Mouse (Mus musculus) bone marrow, adult 2 months (tissue): ENCODE data around the gene Hyal1. TPM values are rescaled to one million over a fixed set of nuclear protein-coding genes. Genes with fewer than 3 reads are reported as not detected.

Experiments
- H3K27ac ChIP-seq: fragments of 200-500 bp; 2 replicates; pipeline ENCODE4 v1.5.1; 2012; ENCODE audit warnings: low read depth, mild to moderate bottlenecking, control low read depth, inconsistent platforms, low read length; ENCODE audit not compliant: control insufficient read depth, poor library complexity, insufficient read depth
- H3K4me1 ChIP-seq: fragments of 200-500 bp; 2 replicates; pipeline ENCODE4 v1.6.1; 2011; ENCODE audit warnings: low read length; ENCODE audit not compliant: control insufficient read depth, insufficient read depth
- H3K4me3 ChIP-seq: fragments of 200-500 bp; replicated peaks from 2 replicates; pipeline ENCODE3; 2011; ENCODE audit warnings: mild to moderate bottlenecking, low read depth, low read length, control low read depth; ENCODE audit not compliant: control insufficient read depth
- CTCF ChIP-seq: fragments of 200-500 bp; IDR thresholded peaks from 2 replicates; pipeline ENCODE4 v1.5.1; 2011; ENCODE audit warnings: low read length, control low read depth; ENCODE audit not compliant: control insufficient read depth, insufficient read depth
- POLR2A ChIP-seq: fragments of 200-500 bp; IDR thresholded peaks from 2 replicates; pipeline ENCODE4 v1.6.1; 2011; ENCODE audit warnings: low read depth, mild to moderate bottlenecking, control low read depth, low read length, borderline replicate concordance; ENCODE audit not compliant: control insufficient read depth
- WGBS: fragments of 180-500 bp; shearing (Covaris S2); methylation state at CpG from one replicate; pipeline ENCODE4 v1.1.7; 2018; 5-methylcytosine and 5-hydroxymethylcytosine counted together
- polyA plus RNA-seq: library from polyadenylated mRNA; stranded (reverse); fragments of >200 nt; gene quantifications from 2 replicates; pipeline ENCODE4 v1.2.4, GENCODE M21; 2011; ENCODE audit warnings: low replicate concordance; ENCODE audit not compliant: missing spikeins, insufficient read depth, insufficient read length

The Hyal1 gene
- polyA plus RNA-seq, 1 experiment = 8.5 TPM

- Histone ChIP-seq H3K27ac (peak overlapping the region; percentile 44), H3K4me3 (no peak overlapping the region), H3K4me1 (peaks cover 14% of the 10 kb centered on the region)
- TF ChIP-seq CTCF = no peak
- no peak for TF ChIP-seq POLR2A
- WGBS = 17% methylated on average over 5 of the region's 5 CpGs
Measured at GRCm38 (mm10) chr9:107624539-107624938, 47.8 kb downstream of the Hyal1 start.

GRCm38 (mm10) chr9:107624951-107625350 lies 48.2 kb downstream of the Hyal1 start:
- Histone ChIP-seq H3K4me1 (peaks cover 14% of the 10 kb centered on the region), H3K4me3 (no peak overlapping the region), H3K27ac (peak overlapping the region; percentile 44)
- 63% methylated on average over 3 of the region's 3 CpGs for WGBS
- no peak for TF ChIP-seq CTCF
- no peak for TF ChIP-seq POLR2A

- WGBS = 81% methylated on average over 12 of the region's 12 CpGs
- Histone ChIP-seq H3K27ac (peak overlapping the region; percentile 44), H3K4me1 (peaks cover 14% of the 10 kb centered on the region), H3K4me3 (no peak overlapping the region)
- TF ChIP-seq POLR2A = no peak
- TF ChIP-seq CTCF = 0 out of 2 replicates have a peak, but pooled peaks have one; percentile 10
Measured at GRCm38 (mm10) chr9:107625351-107626128, 48.8 kb downstream of the Hyal1 start.

- Histone ChIP-seq H3K4me1 (peaks cover 14% of the 10 kb centered on the region), H3K4me3 (peak overlapping the region; percentile 4), H3K27ac (peak overlapping the region; percentile 43)
- WGBS = 46% methylated on average over 15 of the region's 15 CpGs
- TF ChIP-seq POLR2A (no peak), CTCF (no peak)
Measured at GRCm38 (mm10) chr9:107626158-107626843, 49.6 kb downstream of the Hyal1 start.

GRCm38 (mm10) chr9:107626844-107627277 lies 50.1 kb downstream of the Hyal1 start:
- peaks cover 15% of the 10 kb centered on the region for H3K4me1 ChIP-seq
- H3K4me3 ChIP-seq = peak overlapping the region; percentile 4
- peak; percentile 88 for TF ChIP-seq CTCF
- 0 out of 2 replicates have a peak, but pooled peaks have one; percentile 4 for TF ChIP-seq POLR2A
- 8% methylated on average over 2 of the region's 2 CpGs for WGBS
- peak overlapping the region; percentile 43 for H3K27ac ChIP-seq

GRCm38 (mm10) chr9:107627387-107628255 lies 50.9 kb downstream of the Hyal1 start:
- WGBS = 59% methylated on average over 20 of the region's 20 CpGs
- no peak for TF ChIP-seq CTCF
- no peak for TF ChIP-seq POLR2A
- H3K27ac ChIP-seq = peak overlapping the region; percentile 41
- no peak overlapping the region for H3K4me3 ChIP-seq
- peaks cover 18% of the 10 kb centered on the region for H3K4me1 ChIP-seq

- WGBS = 34% methylated on average over 15 of the region's 15 CpGs
- H3K27ac ChIP-seq = peak overlapping the region; percentile 81
- peaks cover 18% of the 10 kb centered on the region for H3K4me1 ChIP-seq
- TF ChIP-seq CTCF = no peak
- 0 out of 2 replicates have a peak, but pooled peaks have one; percentile 16 for TF ChIP-seq POLR2A
- H3K4me3 ChIP-seq = peak overlapping the region; percentile 46
Measured at GRCm38 (mm10) chr9:107628721-107629410, 52.1 kb downstream of the Hyal1 start.
